Mouse (Mus musculus): Measurements from ENCODE around the gene Inka1.

- TF ChIP-seq CTCF (IDR thresholded peaks at IDR 0.05; ENCODE audit: low read depth): no peak
- no peak for TF ChIP-seq EP300 (IDR thresholded peaks at IDR 0.05; ENCODE audit: low read depth)
These were observed 22.4 kb upstream of the Inka1 start for GRCm38 (mm10) chr9:108008041-108008440.

Measured in liver, postnatal 0 days (tissue).